Mouse (Mus musculus) fat pad, adult 2 months (tissue): Measurements from ENCODE around the gene Esp1.
A peak's percentile ranks its signal among the peaks of the same experiment; 100 is the strongest.

Source experiments
- DNase-seq: peaks from one replicate; pipeline ENCODE4 v3.0.0-alpha.2; 2011; ENCODE audit warnings: low read depth, low spot score; ENCODE audit errors: extremely low read depth

Esp1 gene

DNA sequence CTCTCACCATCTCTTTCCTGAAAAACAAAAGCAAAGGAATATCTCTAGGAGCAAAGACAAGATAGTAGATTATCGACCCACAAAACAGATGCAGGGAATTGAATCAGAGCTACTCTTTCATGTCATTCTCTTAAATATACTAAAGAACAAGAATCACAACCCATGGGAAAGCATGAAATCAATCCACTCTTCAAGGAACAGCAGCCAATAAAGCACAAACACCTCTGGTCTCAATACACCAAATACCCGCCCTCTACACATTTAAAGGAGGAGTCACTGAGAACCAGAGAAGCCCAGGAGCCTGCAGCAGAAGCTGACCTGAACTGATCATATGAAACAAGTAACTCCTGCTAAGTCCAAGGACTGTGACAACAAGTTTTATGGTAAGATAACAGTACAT, at the start of gene Esp1:
Gene Esp1 (plus strand): TSS at position 301 of the 400 bp plus-strand sequence.
- DNase-seq: no peak

DNA sequence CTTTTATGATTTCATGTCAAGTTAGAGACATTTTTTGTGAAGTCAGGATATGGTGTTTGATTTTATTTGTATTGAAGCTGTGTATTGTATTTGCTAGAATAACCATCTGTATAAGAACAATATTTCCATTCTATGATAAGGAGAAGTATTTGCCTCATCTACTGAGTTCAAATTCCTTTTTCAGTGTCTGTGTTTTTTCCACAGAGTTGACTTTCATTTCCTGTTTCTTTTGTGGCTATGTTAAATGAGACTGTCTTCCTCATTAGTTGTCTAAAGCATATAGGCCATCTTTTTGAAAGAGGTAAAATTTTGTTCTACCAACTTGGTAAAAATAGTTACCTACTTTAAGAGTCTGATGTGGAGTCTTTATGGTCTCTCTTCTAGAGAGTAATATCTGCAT, 10.6 kb upstream of the Esp1 start:
- no peak for DNase-seq

DNA sequence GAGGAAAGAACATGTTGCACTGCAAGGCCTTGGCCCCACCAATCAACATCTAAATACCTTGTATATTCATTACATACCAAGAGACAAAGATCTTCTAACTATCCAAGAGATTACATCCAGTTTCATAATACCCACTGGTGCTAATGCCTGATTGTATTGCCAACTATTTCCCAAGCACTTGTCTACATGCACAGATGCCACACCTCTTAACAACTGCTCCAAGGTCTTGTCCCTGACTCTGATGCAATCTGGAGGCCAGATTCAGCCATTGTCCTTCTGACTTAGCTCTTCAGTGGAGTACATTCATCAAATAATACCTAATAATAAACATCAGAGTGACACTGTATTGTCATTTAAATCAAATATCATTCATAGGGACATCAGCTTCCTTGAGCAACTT, 9.9 kb upstream of the Esp1 start:
- DNase-seq: peak; percentile 31

DNA sequence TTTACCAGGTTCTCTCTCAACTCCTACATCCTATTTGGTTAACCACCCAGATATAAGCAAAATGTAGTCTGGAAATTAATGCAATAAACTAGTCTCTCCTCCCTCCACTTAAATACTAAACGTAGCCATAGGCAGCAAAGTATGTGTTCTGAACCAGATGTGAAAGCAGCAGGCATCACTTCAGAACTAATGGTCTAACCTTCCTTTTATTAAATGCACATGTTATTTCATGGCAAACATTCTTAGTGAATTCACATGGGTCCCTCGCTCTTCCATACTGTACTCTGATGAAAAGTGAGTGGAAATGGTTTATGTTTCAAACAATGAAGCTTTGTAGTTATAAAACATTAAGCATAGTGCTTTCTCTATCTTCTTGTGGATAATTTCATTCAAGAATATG, 4.4 kb downstream of the Esp1 start:
- DNase-seq: no peak

DNA sequence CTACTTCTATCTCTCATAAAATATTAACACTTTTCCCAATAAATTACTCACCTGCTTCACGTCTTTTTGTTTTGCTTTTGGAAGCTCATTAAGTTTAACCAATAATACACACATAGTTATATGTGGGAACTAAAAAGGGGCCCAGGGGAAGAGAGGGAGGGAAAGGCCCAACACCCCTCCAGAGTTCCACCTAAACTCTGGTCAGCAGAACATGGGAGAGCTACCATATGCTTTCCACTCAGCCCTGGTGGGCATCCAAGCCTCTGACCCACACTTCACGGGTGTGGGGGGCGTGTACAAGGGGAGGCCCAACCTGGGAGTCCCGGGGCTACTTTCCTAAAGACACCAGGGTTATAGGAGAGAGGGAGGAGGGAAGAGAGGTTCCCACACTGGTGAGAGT, 4.8 kb downstream of the Esp1 start:
- no peak for DNase-seq

DNA sequence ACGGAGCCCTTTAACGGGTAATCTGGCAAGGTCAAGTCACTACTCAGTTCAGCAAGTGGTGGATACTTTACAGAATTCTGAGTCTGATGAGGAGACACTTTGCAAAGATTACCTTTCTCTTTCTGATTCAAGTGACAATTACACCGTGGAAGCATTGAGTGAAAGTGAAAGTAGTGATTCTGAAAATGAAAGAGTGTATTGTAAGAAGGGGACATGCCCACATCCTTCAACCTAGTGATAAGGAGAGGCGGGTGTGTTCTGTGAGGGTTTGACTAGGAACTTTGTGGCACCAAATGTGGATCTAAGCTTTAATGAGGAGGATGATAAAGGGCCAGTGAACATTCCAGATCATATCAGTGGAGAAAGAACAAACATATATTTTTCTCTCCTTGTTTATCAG, 36.7 kb downstream of the Esp1 start:
- DNase-seq: no peak

DNA sequence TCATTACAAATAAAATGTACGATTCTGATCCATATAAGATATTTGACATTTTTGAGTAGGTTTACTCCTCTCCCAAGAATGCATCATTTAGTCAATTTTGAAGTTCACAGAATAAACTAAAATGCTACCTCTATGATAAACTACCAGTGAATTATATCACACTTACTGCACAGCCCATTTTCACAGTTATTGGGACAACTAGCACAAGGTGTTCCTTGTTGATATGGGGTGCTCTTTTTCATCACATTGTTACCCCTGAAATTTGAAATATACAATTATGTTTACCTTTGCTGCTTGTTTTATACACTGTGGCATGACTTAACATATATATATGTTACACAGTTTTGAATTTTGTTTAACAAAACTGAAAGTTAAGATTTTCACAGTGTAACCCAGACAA, 40.2 kb downstream of the Esp1 start:
- no peak for DNase-seq
